Mouse (Mus musculus): ENCODE measurements around the gene Ppat.

GRCm38 (mm10) chr5:76868693-76869286 is 82.6 kb downstream of the Ppat start:
- TF ChIP-seq MEF2A (IDR thresholded peaks at IDR 0.05; ENCODE audit: extremely low read depth, insufficient replicate concordance, low read depth, low read length, poor library complexity, severe bottlenecking) = no peak
- no peak for TF ChIP-seq JUND (IDR thresholded peaks at IDR 0.05; ENCODE audit: low read depth, low read length)
- TF ChIP-seq HCFC1 (IDR thresholded peaks at IDR 0.05; ENCODE audit: low read depth, low read length) = no peak
